ENCODE assay signal across 14 mouse cellular contexts in genomic region chr4:148881838-148882237, GRCm38 (mm10).
DNase-seq lines count a peak whose midpoint lies in the region; ATAC-seq and TF ChIP-seq lines count a peak whose summit lies in the region.
"Had no signal": no experiment of that assay in that cellular context is flagged by ENCODE, and none has a peak within 500 bp of the region (broad histone marks: within the 10 kb centered on the region; RNA-seq: fewer than 3 reads in every experiment).

No protein-coding gene starts in this region.

- 74% methylated on average over 5 of the region's 5 CpGs for WGBS in heart, embryonic 12.5 days
- 49% methylated on average over 5 of the region's 5 CpGs for WGBS in lung, embryonic 14.5 days
- WGBS in embryonic facial prominence, embryonic 10.5 days, result 65% methylated on average over 5 of the region's 5 CpGs
- WGBS in heart, postnatal 0 days, result 71% methylated on average over 5 of the region's 5 CpGs
- 78% methylated on average over 5 of the region's 5 CpGs for WGBS in forebrain, embryonic 13.5 days

- no peak for TF ChIP-seq EP300 in heart, postnatal 0 days (IDR thresholded peaks at IDR 0.05; ENCODE audit: low read depth)

- peak overlapping the region; percentile 94 for H3K27ac ChIP-seq in heart, embryonic 12.5 days (ENCODE audit: poor library complexity, severe bottlenecking)
- H3K27ac ChIP-seq in lung, embryonic 14.5 days (ENCODE audit: low read depth), result 0 out of 2 replicates have a peak overlapping the region, but pooled peaks have one; percentile 1
- H3K27ac ChIP-seq in embryonic facial prominence, embryonic 10.5 days (replicated peaks), result peak overlapping the region; percentile 55; the same call in 1 of the 2 replicates
- peak overlapping the region; percentile 92 for H3K27ac ChIP-seq in heart, postnatal 0 days (ENCODE audit: low read depth)
- no peak overlapping the region for H3K27ac ChIP-seq in forebrain, embryonic 13.5 days
- H3K27ac ChIP-seq: kidney, postnatal 0 days; limb, embryonic 12.5 days; liver, embryonic 13.5 days had no signal

- H3K4me2 ChIP-seq in heart, embryonic 12.5 days, result no peak overlapping the region
- H3K4me2 ChIP-seq in lung, embryonic 14.5 days, result no peak overlapping the region
- 0 out of 2 replicates have a peak overlapping the region, but pooled peaks have one; percentile 1 for H3K4me2 ChIP-seq in heart, postnatal 0 days (ENCODE audit: low read depth, low read length)
- no peak overlapping the region for H3K4me2 ChIP-seq in forebrain, embryonic 13.5 days
- H3K4me2 ChIP-seq: liver, embryonic 13.5 days had no signal

- intact Hi-C loops in heart, postnatal 14 days (cut with DNase I), result no loop called here

- TF ChIP-seq CTCF in lung, embryonic 14.5 days (IDR thresholded peaks at IDR 0.05; ENCODE audit: low read depth), result no peak
- no peak for TF ChIP-seq CTCF in heart, postnatal 0 days (IDR thresholded peaks at IDR 0.05; ENCODE audit: low read depth)

- H3K4me1 ChIP-seq in heart, embryonic 12.5 days (replicated peaks), result peaks cover 89% of the 10 kb centered on the region
- H3K4me1 ChIP-seq in lung, embryonic 14.5 days (ENCODE audit: insufficient read depth), result peaks cover 6% of the 10 kb centered on the region; the same call in 1 of the 2 replicates
- peaks cover 78% of the 10 kb centered on the region for H3K4me1 ChIP-seq in embryonic facial prominence, embryonic 10.5 days
- peaks cover 60% of the 10 kb centered on the region for H3K4me1 ChIP-seq in heart, postnatal 0 days (ENCODE audit: control insufficient read depth, insufficient read depth)
- H3K4me1 ChIP-seq in forebrain, embryonic 13.5 days, result peaks cover 59% of the 10 kb centered on the region

- no peak for DNase-seq in heart, postnatal 14 days
- DNase-seq in lung, embryonic 14.5 days, result no peak
- no peak for DNase-seq in lung, postnatal 36 days
- no peak for DNase-seq in embryonic facial prominence, embryonic 10.5 days (ENCODE audit: low spot score)
- DNase-seq in heart, postnatal 0 days (ENCODE audit: low spot score), result no peak
- DNase-seq: gastrocnemius, postnatal 36 days; kidney, adult 18-20 months; liver, embryonic 13.5 days; right cerebral cortex, adult 18-20 months had no signal

- H3K4me3 ChIP-seq in heart, embryonic 12.5 days, result no peak overlapping the region
- no peak overlapping the region for H3K4me3 ChIP-seq in lung, embryonic 14.5 days (ENCODE audit: low read depth, low read length)
- no peak overlapping the region for H3K4me3 ChIP-seq in embryonic facial prominence, embryonic 10.5 days
- no peak overlapping the region for H3K4me3 ChIP-seq in heart, postnatal 0 days (ENCODE audit: low read depth, low read length)
- no peak overlapping the region for H3K4me3 ChIP-seq in forebrain, embryonic 13.5 days
- H3K4me3 ChIP-seq: liver, embryonic 13.5 days had no signal

- no peaks in the 10 kb centered on the region for H3K36me3 ChIP-seq in heart, embryonic 12.5 days
- no peaks in the 10 kb centered on the region for H3K36me3 ChIP-seq in lung, embryonic 14.5 days (ENCODE audit: insufficient read depth)
- no peaks in the 10 kb centered on the region for H3K36me3 ChIP-seq in embryonic facial prominence, embryonic 10.5 days (replicated peaks)
- no peaks in the 10 kb centered on the region for H3K36me3 ChIP-seq in heart, postnatal 0 days (replicated peaks; ENCODE audit: control insufficient read depth, insufficient read depth, low read length)
- no peaks in the 10 kb centered on the region for H3K36me3 ChIP-seq in forebrain, embryonic 13.5 days (ENCODE audit: poor library complexity, severe bottlenecking)
- H3K36me3 ChIP-seq: limb, embryonic 12.5 days; liver, embryonic 13.5 days had no signal

- H3K9ac ChIP-seq in heart, embryonic 12.5 days, result 0 out of 2 replicates have a peak overlapping the region, but pooled peaks have one; percentile 9
- no peak overlapping the region for H3K9ac ChIP-seq in lung, embryonic 14.5 days
- 0 out of 2 replicates have a peak overlapping the region, but pooled peaks have one; percentile 6 for H3K9ac ChIP-seq in heart, postnatal 0 days (replicated peaks; ENCODE audit: low read depth, low read length)
- H3K9ac ChIP-seq in forebrain, embryonic 13.5 days, result no peak overlapping the region
- H3K9ac ChIP-seq: limb, embryonic 12.5 days; liver, embryonic 13.5 days had no signal

- no peaks in the 10 kb centered on the region for H3K9me3 ChIP-seq in heart, embryonic 12.5 days (replicated peaks)
- no peaks in the 10 kb centered on the region for H3K9me3 ChIP-seq in lung, embryonic 14.5 days (ENCODE audit: low read depth, low read length)
- H3K9me3 ChIP-seq in embryonic facial prominence, embryonic 10.5 days, result no peaks in the 10 kb centered on the region
- no peaks in the 10 kb centered on the region for H3K9me3 ChIP-seq in heart, postnatal 0 days (replicated peaks; ENCODE audit: control insufficient read depth, low read length)
- H3K9me3 ChIP-seq in forebrain, embryonic 13.5 days (replicated peaks), result no peaks in the 10 kb centered on the region
- H3K9me3 ChIP-seq: limb, embryonic 12.5 days; liver, embryonic 13.5 days had no signal

- H3K27me3 ChIP-seq in heart, embryonic 12.5 days (replicated peaks), result no peaks in the 10 kb centered on the region
- H3K27me3 ChIP-seq in lung, embryonic 14.5 days (ENCODE audit: insufficient read depth, low read length), result peaks cover 4% of the 10 kb centered on the region; the same call in 1 of the 2 replicates
- H3K27me3 ChIP-seq in embryonic facial prominence, embryonic 10.5 days (replicated peaks; ENCODE audit: low read depth, poor library complexity, severe bottlenecking), result peaks cover 100% of the 10 kb centered on the region
- H3K27me3 ChIP-seq in heart, postnatal 0 days (ENCODE audit: control insufficient read depth, insufficient read depth, low read length), result no peaks in the 10 kb centered on the region
- H3K27me3 ChIP-seq in forebrain, embryonic 13.5 days, result peaks cover 59% of the 10 kb centered on the region

- no peak for ATAC-seq in heart, embryonic 12.5 days (ENCODE audit: insufficient number of reproducible peaks, low FRiP score)
- ATAC-seq in lung, embryonic 14.5 days (ENCODE audit: insufficient read depth), result no peak; the same call in 1 of the 2 replicates
- no peak for ATAC-seq in heart, postnatal 0 days (ENCODE audit: insufficient read depth, low read depth)
- no peak for ATAC-seq in forebrain, embryonic 13.5 days
- ATAC-seq: forebrain, embryonic 14.5 days had no signal

Comparison
In these comparisons a context has a peak if more than half of its experiments do, and no peak if none do; other contexts are left out.
1. H3K9ac ChIP-seq: peak in heart, embryonic 12.5 days (single experiment) and heart, postnatal 0 days (single experiment); none in lung, embryonic 14.5 days (single experiment) and forebrain, embryonic 13.5 days (single experiment).